Mouse (Mus musculus): ENCODE results near the gene Abcb1b. TPM values are rescaled to one million over a fixed set of nuclear protein-coding genes. Genes with fewer than 3 reads are reported as not detected.

Abcb1b gene
- total RNA-seq, 2 experiments from 2014 or later, result 3.4 to 4.8 TPM

GRCm38 (mm10) chr5:8911567-8912198 is 113.7 kb downstream of the Abcb1b start:
- DNase-seq (ENCODE audit: low spot score in 2 of 2), result no peak
- H3K27ac ChIP-seq, result no peak overlapping the region
- no peak overlapping the region for H3K4me3 ChIP-seq
- no peak for TF ChIP-seq CTCF (conservative IDR thresholded peaks at IDR 0.05)

Other genes starting within 250 kb of the Abcb1b start
- 10 to 100 TPM; 31.8 to 32.7 TPM for gene Rundc3b, start 175.2 kb upstream of the Abcb1b start, total RNA-seq (2021)
- 10 to 100 TPM; 17.2 to 17.5 TPM for gene Abcb1a, start 138.1 kb upstream of the Abcb1b start, total RNA-seq (2021)
- gene Abcb4, start 95.6 kb downstream of the Abcb1b start, total RNA-seq (2021), result 1 to 10 TPM; 5.8 to 6.5 TPM
- 10 to 100 TPM; 22.5 to 27.4 TPM for gene Crot, start 199.2 kb downstream of the Abcb1b start, total RNA-seq (2021)

Measured in layer of hippocampus, adult 2 months (tissue).